Mouse (Mus musculus) olfactory bulb, adult 2 months (tissue): ENCODE measurements around the gene Dlat.

Experiments used
- CTCF ChIP-seq: fragments of 200-500 bp; IDR thresholded peaks from 2 replicates; pipeline ENCODE4 v1.5.1; 2012; ENCODE audit warnings: low read depth, mild to moderate bottlenecking, low read length, moderate library complexity; ENCODE audit not compliant: insufficient read depth
- POLR2A ChIP-seq: fragments of 200-500 bp; IDR thresholded peaks from 2 replicates; pipeline ENCODE4 v1.6.1; 2012; ENCODE audit warnings: mild to moderate bottlenecking, low read depth, low read length, moderate library complexity; ENCODE audit not compliant: insufficient read depth

DNA sequence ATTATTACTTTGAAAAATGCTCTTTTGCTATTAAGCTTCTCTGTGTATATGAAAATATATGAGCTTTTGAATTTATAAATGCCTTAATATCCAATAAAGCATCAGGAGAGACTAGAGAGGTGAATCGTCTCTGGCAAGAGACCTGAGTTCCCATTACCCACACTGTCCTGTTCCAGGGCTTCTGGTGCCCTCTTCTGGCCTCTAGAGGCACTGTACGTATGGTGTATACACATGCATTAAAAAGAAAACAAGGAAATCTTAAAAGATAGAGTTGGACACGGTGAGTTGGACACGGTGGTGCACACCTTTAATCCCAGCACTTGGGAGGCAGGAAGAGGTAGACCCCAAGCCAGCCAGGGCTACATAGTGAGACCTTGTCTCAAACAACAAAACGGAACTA, 11.1 kb upstream of the Dlat start:
- TF ChIP-seq CTCF (no peak), POLR2A (no peak)
